Mouse (Mus musculus) B cell, adult 2 months (primary cell): ENCODE measurements around the gene Esd.

Experiments
- DNase-seq, 2 experiments: peaks; one replicate each; pipeline ENCODE4 v3.0.0; 2022

Gene Esd

DNA sequence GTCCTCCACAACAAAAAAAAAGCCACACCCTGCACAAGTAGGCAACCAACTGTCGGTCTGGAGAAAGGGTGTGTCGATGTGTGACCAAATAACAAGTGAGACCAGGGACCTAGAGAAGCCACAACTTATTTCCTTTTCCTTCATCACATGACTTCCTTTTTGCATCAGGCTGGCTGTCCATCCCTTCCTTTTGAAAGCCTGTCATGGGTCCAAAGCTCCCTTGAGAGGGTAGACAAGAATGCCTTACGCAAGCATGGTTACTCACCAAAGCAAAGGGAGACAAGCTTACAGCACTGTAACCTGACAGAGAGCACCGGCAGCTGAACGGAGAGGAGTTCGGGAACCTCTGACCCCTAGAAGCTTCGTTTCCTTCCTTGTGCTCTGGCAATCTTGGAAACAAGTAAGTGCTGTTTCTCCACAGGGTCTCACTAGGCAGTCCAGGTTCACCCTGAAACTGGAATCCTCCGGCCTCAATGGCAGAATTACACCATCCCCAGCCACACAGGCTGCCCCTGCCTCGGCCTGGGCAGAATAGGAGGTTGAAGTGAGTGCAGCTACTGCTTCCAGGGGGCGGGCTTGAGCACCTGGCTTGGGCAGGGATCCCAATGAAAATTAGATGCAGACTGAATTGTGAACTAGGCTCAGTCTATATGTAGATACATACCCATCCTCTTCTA, 65.4 kb downstream of the Esd start:
- DNase-seq: no peak

DNA sequence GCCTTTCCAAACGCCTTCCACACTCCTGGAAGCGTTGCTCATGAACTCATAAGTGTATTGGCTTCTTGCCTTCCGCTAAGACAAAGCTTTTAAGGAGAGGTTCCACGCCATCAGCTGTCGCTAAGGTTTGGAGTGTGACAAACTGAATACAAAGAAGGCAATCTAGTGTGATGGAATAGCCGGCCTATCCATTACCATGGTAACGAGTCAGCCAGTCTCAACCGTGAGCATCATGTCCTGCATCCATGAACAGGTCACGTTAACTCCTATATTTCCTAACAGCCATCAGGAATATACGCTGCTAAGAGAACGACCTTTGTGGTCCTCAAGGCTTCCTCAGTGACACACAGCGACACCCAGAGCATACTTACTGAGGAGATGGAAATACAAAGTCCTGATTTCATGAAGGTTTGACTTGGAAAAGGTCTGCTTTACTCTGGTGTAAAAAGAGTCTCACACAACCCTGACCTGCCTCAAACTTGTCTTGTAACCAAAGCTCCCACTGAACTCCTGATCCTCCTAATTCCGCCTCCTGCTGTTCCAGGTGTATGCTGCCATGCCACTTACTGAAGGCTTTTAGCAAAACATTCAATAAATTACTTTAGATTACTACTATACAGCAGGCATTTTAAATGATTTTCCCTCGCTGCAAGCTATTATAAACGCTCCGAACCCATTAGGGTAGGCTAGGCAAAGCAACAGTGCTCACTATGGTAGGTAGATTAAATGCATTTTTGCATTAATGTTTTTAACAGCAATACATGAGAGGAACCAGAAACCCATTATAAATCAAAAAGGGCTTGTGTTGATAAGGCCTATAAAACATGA, 66.2 kb downstream of the Esd start:
- DNase-seq: no peak
